Mouse (Mus musculus) gonadal fat pad, adult 2 months (tissue): ENCODE measurements around the gene Lhfp. TPM values are rescaled to one million over a fixed set of nuclear protein-coding genes. Genes with fewer than 3 reads are reported as not detected.
"Not testable (repeated sequence)": the region's sequence is repeated elsewhere in the genome, so short reads cannot be mapped to it uniquely, and the experiment has no call there.

Experiments used
- DNase-seq: peaks from one replicate; pipeline ENCODE4 v3.0.0-alpha.2; 2012; ENCODE audit warnings: low read depth
- polyA plus RNA-seq: library from polyadenylated mRNA; depleted of rRNA; stranded (reverse); fragments of >200 nt; gene quantifications from 2 replicates; pipeline ENCODE4 v1.2.3, GENCODE M21; 2012

Lhfp gene
- polyA plus RNA-seq, 1 experiment: 39.2 TPM

DNA sequence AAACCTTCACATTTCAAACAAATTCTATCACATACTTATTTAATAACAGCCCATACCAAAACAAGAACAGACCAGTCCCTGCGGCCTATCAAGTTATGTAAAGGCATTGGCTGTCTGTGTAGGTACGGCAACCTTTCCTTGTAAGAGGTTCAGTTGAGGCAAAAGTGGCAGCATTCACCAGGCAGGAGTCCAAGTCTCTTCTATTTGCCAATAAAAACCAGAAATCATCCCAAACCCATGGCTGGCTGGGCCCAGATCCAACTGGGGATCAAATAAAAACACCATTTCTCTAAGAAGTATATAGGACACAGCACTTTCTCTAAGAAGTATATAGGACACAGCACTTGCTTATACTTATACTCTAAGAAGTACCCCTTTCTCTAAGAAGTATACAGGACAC, 171.3 kb downstream of the Lhfp start:
- no peak for DNase-seq

DNA sequence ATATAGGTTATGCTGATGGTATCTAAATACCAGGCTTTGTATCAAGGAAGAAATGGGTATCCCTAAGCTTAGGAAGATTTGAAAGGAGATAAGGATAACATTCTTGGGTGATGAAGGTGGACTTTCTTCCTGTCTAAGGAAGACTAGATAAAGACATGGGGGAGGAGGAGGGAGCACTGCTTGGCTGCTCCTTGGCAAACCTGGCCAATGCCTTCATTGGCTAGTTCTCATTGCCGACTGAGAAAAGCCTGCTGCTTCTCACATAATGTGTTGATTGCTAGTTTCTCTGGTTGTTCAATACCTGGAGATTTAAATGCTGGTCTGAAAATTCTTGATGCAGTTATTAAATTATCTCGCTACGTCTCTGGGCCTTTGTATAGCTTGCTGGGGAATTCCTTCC, 172.0 kb downstream of the Lhfp start:
- no peak for DNase-seq

DNA sequence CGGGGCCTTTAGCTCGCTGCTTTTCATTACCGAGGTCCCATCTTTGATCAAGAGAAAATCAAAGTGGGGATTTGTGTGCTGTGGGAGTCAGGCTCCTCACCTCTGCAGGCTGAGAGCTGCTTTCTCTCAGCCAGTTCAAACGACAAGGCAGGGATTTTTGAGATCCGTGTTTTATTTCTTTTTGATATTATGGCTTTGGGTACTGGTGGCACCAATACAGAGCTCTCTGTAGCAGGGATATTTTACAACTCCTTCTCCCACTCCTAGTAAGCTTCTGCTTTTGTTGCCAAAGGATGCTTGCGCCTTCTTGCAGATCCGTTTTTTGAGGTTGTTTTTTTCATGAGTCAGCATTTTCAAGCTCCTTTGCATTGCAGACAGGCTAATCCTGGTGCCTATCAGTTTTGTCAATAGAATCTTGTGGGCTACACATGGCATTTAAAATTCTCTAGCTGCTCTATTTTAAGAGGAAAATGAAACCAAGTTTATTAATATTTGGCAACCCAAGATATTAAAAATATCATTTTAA, 172.5 kb downstream of the Lhfp start:
- no peak for DNase-seq

DNA sequence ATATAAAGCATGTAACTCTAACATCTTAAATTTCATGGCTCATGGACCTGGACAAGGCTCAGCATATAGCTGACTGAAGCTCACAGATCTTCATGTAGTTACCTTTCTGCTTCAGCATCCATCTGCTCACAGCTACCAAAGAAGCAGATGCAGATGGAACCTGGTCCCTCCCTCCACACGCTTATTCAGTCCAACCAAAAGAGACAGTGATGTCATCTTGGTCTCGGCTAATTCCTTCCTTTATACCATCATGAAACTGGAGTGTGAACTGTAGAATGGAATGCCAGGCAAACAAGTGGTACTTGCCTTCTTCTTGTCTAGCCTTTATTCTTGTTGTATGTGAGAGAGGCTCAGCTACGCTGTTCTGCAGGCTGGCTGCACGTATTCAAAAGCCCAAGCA, 173.1 kb downstream of the Lhfp start:
- DNase-seq: no peak

DNA sequence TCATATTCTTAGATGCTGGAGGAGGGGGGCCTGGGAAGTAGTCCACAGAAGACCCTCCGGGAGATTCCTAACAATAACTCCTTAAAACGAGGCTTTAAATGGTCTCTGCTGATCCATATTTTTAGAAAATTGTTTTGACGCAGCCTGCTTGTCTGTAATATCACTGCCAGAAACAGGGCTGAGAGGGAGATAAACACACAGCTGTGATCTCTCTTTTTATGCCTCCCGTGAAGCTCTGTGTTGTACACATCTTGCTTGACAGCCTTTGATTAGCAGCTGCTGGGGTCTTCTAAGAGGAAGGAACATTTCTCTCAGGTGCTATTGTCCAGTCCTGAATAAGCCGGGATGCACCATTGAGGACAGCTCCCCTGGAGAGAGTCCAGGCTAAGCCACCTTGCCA, 176.4 kb downstream of the Lhfp start:
- DNase-seq: no peak

DNA sequence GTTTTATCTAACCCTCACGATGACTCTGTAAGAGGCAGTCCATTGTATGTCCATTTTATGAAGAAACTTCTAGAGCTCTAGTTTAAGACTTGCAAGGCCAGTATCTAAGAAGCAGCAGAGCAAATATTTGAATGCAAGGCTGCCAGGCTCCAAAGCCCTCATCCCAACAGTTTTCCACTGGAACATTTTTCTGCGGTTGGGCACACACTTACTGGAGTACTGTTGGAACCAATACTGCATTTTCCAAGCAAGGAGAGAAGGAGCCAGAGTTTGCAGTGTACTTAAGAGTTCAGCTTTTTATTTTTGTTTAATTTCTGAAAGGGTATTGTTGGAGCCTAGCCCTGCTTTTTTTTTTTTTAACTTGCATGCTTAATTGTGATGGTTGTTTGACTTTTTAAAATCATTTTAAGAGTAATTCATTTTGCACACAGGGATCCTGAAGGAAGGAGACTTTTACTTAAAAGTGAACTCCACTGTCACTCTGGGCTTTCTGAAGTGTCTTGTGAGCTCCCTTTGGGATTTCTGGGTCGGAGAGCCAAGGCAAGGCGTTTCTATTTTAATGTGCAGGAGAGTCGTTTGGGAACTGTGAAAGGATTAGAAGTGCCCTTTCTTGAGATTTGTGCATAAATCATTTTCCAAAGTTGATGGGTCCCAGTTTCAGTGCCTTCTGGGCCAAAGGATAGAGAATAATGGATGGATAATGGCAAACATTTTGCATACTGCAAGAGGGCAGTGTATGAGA, 180.4 kb downstream of the Lhfp start:
- DNase-seq: no peak

DNA sequence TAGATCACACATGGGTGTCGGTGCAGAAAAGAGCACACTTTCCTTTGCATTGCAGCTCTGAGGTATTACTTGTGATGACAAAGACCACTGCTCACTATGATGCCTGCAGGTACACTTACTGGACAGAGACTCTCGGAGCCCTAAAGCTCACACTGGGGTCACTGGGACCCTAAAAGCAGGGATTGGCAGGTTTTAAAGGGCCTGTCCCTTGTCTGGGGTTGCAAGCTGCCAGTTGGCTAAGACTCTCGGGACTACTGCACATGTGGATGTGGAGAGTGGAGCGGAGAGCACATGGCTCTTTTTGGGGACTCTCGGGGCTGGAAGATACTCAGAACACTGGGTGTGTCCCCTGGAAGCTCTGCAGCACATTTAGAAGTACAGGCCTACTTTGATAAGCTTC, 182.8 kb downstream of the Lhfp start:
- DNase-seq: no peak

DNA sequence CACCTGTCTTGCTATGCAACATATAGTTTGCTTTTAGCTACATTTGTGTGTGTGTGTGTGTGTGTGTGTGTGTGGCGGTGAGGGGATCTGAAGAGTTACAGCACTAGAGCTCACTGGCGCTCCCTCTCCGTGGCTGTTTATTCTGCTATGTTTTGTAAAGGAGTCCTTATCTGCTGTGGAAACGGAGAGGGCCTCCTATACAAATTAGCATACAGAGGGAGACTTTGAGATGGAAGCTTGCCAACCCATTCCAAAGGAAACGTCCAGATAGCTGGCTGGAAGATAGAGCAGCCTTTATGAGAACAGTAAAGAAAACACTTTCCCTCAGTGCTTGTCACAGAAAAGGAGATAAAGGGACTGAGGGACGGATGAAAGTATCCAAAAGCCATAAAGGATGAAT, 184.4 kb downstream of the Lhfp start:
- DNase-seq: no peak

DNA sequence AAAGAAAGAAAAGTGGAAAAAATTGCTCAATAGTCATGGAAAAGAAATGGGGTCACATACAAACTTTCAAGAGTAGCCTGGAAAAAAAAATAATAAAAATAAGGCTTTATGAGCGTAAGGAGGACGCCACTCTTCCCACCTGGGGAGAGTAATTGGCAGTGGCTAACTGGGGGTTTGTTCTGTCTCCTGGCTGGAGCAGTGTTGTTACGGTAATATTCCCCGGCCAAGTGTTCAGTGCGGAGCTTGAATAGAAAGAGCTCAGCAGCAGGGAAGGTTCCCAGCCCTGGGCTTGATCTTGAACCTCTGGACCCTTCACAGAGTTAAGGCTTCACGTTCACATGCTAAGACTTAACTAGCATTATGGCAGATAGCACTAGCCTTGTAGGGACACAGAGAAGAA, 184.9 kb downstream of the Lhfp start:
- no peak for DNase-seq

DNA sequence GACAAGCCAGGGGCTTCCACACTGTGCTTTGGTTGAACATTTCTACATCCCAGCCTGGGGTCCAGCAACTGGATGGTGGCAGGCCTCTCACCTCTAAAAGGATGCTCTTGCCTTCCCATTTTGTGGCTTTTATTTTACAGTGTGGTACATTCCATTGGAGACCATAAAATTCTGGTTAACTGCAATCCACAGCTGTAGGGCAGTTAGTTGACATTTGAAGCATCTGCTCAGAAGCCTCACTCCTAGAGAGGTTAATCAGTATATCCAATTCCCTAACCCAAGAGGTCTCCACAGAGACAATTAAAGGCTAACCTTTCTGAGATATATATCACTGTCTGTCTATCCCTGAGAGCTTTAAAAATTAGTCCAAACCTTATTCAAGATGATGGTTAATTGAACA, 186.5 kb downstream of the Lhfp start:
- DNase-seq: no peak

DNA sequence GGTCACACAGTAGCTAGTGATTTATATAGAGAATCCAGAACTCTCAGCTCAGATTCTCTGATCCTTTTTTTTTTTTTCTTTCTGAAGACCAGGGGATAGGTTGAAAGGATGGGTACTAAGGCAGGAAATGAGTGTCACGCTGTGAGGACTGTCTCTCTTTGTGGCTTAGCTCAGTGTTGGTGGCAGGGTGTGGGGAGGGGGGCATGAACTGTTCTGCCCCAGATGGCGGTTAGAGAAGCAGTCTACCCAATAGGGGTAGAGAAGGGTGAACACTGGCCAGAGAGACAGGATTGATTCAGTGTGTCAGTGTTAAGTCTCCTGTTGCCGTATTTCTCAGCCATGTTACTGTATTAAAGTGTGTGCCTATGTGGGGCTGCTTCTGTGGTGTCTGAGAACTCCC, 189.2 kb downstream of the Lhfp start:
- DNase-seq: no peak

DNA sequence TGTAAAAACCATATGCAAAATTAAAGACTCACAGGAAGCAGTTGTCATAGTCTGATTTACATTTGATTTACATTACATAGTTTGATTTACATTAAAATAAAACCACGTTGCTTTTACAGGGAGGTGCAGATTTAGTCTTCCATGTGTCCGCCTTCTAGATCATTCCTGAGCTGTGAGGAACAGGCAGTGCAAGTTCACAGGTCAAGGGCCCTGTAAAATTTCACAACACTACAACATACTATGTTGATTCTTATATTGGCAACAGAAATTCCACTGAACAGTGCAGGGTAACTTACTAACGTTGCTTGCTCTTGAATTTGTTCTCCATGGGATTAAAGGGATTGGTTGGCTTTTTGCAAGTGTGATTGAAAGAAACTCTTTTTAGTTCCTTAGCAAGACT, 189.8 kb downstream of the Lhfp start:
- DNase-seq: no peak

DNA sequence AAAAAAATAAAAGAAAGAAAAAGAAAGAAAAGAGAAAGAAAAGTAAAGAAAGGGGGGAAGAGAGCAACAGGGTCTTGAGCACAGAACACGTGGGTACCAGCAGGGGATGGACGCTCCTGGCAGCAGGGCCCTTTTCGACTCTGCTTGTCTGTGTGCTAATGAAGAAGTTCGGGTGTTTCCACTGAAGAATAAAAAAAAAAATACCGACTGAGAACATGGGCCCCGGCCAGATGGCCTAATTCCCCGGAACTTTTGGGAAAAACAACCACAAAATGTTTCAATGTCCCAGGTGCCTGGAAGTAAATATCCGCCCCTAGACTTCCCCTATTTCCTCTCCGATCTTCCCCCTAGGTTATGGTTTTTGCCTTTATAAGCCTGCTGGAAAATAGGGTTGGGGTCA, 191.1 kb downstream of the Lhfp start:
- not testable (repeated sequence) for DNase-seq

DNA sequence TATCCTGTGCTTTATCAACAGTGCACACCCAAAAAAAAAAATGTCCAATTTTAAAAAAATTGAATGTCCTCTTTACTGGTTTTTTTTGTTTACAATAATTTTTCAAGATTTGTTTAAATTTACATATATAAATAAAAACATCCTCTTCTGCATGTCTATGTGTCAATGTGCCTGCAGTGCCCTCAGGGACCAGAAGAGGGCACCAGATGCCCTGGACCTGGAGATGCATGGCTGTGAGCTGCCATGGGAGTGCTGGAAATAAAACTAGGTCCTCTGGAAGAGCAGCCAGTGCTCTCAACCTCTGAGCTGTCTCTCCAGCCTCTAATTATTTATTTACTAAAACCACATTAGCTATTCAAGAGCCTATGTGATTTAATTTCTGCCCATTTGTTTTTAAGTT, 193.4 kb downstream of the Lhfp start:
- DNase-seq: no peak

DNA sequence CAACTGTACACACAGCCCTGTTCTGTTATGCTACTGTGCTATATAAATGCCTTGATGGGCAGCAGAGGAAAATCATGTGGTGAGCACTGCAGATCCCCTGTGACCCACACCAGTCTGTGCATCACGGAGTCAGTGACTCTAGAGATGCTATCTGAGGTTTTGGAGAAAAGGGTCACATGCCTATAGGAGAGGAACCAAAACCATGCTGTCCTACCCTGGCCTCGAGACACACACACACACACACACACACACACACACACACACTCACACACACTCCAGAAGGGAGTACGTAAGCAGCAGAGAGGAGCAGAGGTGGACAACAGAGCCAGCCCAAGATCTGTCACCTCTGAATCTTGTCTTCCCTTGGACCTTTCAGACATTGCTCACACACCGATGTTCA, 195.1 kb downstream of the Lhfp start:
- DNase-seq: no peak

DNA sequence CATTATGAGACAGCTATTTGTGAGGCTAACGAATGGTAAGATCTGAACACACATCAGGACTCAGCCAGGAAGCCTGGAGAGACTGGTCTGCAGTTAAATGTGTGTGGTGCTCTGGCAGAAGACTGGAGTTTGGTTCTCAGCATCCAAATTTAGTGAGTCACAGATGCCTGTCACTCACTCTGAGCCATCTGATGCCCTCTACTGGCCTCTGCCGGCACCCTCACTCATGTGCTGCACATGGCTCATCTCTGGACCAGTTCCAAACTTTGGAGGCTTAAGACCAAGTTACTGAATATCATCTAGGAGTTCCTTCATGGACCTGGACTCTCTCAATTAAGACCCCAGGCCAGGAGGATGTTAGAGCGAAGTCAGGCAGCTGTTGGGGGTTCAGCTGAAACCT, 198.8 kb downstream of the Lhfp start:
- no peak for DNase-seq

DNA sequence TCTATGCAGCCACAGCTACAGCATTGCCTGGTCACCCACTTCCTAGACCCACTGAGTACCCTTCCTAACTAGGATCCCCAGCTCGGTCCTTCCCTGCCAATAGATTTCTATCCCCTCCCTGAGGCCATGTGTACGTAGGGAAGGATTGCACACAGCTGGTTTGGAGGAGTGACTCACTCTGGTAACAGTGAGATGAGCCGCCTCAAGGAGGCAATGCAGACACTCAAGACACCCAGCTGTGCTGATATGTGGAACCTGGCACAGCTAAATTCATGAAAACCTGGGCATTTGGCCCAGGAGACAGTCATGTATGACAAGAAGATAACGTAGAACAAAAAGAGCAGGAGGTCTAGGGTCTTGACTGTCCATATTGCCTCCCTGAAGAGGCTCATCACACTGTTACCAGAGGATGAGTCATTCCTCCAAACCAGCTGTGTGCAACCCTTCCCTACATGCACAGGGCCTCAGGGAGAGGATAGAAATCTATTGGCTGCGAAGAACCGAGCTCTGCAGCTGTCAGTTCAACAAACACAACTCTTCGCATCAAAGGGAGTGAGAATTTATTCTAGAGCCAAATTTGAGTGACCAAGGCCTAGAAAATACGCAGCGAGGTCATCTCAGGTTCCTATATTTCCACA, 204.4 kb downstream of the Lhfp start:
- DNase-seq: no peak

DNA sequence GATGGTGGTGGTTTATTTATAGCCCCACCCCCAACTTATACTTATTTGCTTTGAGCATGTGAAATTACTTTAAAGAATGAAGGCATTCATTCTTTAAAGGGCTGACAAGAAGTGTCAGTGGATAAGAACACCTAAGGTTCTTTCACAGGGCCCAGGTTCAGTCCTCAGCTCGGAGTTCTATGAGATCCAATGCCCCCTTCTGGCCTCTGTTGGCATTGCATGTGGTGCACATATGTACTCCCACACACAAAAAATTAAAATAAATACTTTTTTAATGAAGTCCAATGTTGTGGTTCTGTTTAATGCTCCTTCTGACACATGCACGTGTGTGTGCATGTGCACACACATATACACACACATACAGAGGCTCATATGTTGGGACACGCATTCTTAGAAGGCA, 205.8 kb downstream of the Lhfp start:
- no peak for DNase-seq

DNA sequence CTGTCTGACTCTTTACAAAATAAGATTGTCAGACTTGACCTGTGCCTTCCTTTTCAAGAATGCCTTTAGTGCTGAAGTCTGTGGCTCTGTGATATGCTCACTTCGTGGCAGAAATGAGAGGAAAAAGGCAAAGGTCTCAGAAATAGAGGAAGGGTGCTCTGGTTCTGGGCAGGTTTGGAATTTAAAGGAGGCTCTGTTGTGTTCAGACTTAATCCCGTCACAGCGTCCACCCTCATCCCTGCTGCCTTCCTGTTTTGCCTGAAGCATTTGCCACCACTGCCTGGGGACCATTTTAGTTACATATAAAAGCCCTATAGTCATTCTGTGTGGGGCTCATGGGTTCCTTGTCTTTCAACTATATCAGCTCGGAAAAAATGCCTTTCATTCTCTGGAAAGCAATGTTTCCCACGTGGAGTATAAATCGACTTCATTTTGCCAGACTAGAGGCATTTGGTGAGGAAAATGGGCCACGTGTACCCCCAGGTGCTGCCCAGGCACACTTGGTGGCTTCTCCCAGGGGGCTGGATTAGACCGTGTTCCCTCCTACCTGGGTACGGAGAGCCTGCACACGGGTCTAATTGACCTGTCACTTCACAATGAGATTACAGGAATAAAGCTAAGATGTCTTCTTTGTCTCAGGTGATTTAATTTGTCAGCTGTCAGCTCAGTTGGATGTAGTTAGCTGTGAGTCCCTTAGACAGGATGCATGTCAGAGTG, 207.0 kb downstream of the Lhfp start:
- no peak for DNase-seq

DNA sequence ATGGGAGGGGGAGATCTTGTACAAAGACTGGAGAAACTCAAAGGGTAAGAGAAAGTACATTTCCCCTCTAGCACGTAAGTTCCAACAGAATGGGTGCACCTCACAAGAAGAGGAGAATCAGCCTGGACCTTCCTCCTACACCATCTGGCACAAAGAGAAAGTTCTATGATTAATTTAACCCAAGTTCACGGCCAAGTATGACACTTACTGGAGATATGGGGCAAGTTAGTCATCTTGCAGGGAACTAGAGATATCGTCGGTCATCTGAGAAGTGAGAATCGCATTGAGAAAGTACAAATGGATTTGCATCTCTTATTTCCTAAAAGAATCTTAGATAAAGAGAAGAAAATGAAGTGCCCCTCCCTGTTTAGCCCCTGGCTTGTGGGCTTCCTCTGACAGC, 211.2 kb downstream of the Lhfp start:
- no peak for DNase-seq

DNA sequence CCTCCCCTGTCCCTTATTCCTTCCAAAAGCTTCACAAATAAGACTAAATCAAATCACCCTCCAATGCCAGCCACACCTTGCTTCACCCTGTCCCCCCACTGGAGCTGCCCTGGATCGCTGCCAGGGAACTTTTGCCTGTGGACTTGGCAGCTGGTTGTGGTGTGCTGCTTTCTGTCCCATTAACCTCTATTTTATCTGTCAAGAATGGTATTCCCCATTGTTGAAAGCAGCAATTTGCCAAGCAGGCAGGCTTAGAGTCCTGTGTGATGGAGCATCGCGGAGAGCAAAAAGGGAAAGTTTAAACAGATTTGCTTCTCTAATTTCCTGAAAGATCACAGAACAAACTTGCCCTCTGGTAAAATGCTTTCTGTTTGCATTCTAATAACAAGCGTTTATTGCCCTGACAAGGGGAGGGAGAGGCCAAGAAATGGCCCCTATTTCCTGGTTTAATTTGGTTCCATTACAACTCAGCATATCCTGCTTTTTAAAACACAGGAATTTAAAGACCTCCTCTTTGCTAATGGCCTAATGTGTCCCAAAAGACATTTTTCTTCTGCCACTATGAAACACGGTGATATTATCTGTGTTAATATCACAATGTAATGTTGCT, 212.0 kb downstream of the Lhfp start:
- DNase-seq: no peak

DNA sequence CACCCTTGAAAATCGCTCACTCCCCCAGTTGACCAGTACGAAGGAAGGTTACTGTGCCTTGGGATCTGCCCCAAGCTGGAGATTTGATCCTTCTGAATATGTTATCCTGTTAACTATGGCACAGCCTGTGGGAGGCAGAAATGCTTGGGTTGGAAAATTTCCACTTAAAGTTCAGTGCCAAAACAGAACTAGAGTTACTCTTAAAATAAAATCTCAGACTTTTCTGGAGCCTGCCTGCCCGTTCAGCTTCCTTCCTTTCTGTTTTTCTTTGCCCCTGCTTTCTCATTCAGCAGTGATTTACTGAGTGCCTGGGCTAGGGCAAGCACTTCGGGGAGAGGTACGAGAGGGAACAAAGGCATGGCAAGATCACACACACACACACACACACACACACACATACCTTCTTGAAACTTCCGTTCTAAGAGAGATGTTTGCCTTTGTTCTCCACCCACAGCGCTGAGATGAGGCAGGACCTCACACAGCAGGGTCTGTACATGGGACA, 217.4 kb downstream of the Lhfp start:
- no peak for DNase-seq
